Mouse (Mus musculus): ENCODE measurements around the gene Nudt2. TPM values are rescaled to one million over a fixed set of nuclear protein-coding genes. Genes with fewer than 3 reads are reported as not detected.

The Nudt2 gene
- 4.2 and 5.5 TPM in 2 replicates for polyA plus RNA-seq (2012; rRNA removed; ENCODE audit: low replicate concordance)

DNA sequence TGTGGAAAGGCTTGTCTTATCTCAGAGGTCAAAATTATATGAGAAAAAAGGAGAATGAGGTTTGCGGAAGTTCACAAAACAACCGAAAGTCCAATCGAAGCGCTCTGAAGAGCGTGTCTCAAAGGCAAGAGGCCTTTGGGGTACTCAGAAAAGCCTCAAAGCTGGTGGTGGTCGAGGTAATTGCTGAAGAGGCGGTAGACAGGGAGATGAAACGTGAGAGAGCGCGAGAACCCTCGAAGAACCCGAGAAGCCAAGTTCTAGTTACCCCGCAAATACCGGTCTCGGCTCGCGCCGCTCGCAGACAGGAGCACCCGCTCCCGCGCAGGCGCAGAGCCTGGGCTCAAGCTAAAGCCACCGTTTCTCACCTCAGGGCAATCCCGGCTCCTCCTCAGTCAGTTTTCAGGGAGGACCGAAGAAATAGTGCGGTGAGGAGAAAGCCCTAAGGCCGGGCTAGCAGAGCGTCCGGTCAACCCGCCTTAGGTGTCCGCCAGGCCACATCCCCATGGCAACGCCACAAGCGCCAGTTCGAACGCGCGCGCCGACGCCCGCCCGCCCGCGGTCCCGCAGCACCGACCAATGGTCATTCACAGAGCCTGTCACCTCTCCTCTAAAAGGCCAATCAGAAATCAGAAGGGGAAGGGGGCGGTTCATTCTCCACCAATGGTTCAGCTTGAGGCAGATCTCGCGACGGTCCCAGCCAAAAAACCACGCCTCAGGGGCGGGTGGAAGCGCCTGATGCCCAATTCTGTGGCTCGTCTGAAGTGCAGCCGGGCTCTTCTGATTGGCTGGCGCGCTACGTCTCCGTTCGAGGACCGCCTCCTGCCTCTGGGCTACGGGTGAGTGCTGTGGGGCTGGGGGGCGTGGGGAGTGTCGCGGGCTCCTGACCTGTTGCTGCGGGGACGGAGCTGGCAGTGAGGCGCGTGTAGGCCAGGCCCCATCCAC lies at the start of gene Nudt2, which contains the start of gene Kif24:
Gene Nudt2 (plus strand): TSS at position 807 of the 942 bp plus-strand sequence.
Gene Kif24 (minus strand): TSS at position 543 of the 942 bp plus-strand sequence.

DNA sequence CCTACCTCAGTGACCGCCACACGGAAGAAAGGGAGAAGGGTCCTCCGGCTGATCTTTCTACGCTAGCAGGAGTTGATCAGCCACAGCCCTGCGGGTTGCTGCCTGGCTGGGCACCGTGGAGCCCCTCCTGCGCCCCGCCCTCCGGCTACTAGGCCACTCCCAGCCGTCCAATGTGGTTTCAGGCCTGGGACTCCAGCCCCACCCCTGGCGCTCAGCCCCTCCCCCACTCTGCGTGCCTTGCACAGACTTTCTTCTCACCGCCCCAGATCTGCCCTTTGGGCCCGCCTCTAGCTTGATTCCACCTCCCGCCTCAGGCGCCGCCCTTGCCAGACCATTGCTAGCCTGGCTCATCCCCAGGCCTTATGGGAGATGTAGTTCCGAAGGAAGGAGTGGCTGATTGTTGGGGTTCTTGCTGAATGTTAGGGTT lies 38.0 kb downstream of the Nudt2 start, which contains the start of gene AI464131:
Gene AI464131 (minus strand): TSS at position 91 of the 427 bp plus-strand sequence.

DNA sequence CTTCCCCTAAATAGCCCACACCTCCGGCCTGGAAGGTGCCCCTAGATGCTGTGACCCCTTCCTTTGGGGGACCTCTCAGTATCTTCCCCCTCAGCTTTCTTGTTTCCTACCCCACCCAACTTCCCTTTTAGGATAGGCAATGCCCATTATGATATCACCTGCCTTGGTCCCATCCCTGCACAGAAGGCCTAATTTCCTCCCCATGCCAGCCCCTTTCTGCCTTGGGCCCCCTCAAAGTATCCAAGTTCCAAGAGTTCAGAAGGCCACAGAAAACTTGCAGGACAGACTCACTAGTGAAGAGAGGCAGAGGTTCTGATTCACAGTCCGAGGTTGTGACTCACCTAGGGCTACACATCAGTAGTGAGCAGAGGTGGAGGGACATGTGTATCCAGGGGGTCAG lies 52.3 kb downstream of the Nudt2 start, which contains the start of gene 1110017D15Rik:
Gene 1110017D15Rik (minus strand): TSS at position 101 of the 400 bp plus-strand sequence.

Other genes with a start within 250 kb of the Nudt2 start
- gene Ubap2, start 190.0 kb upstream of the Nudt2 start, polyA plus RNA-seq (2012; rRNA removed; ENCODE audit: low replicate concordance) = 77.9 and 166 TPM in 2 replicates
- gene Dcaf12, start 150.3 kb upstream of the Nudt2 start, polyA plus RNA-seq (2012; rRNA removed; ENCODE audit: low replicate concordance) = 11.7 and 20.3 TPM in 2 replicates
- 15.5 and 20.7 TPM in 2 replicates for gene Ubap1, start 116.2 kb upstream of the Nudt2 start, polyA plus RNA-seq (2012; rRNA removed; ENCODE audit: low replicate concordance)
- 0.70 and 1.2 TPM in 2 replicates for gene Kif24, start 264 bp upstream of the Nudt2 start, polyA plus RNA-seq (2012; rRNA removed; ENCODE audit: low replicate concordance)
- 6.8 and 8.2 TPM in 2 replicates for gene AI464131, start 37.9 kb downstream of the Nudt2 start, polyA plus RNA-seq (2012; rRNA removed; ENCODE audit: low replicate concordance)
- gene 1110017D15Rik, start 52.2 kb downstream of the Nudt2 start, polyA plus RNA-seq (2012; rRNA removed; ENCODE audit: low replicate concordance) = not detected in 2 replicates
- 16.8 and 27.1 TPM in 2 replicates for gene Fam219a, start 104.4 kb downstream of the Nudt2 start, polyA plus RNA-seq (2012; rRNA removed; ENCODE audit: low replicate concordance)
- gene Dnaic1, start 104.6 kb downstream of the Nudt2 start, polyA plus RNA-seq (2012; rRNA removed; ENCODE audit: low replicate concordance) = 2.2 and 4.2 TPM in 2 replicates
- 10.3 and 10.8 TPM in 2 replicates for gene Enho, start 175.2 kb downstream of the Nudt2 start, polyA plus RNA-seq (2012; rRNA removed; ENCODE audit: low replicate concordance)
- 2.2 and 3.4 TPM in 2 replicates for gene Cntfr, start 231.9 kb downstream of the Nudt2 start, polyA plus RNA-seq (2012; rRNA removed; ENCODE audit: low replicate concordance)
- 38.6 and 72.8 TPM in 2 replicates for gene Il11ra1, start 234.8 kb downstream of the Nudt2 start, polyA plus RNA-seq (2012; rRNA removed; ENCODE audit: low replicate concordance)
- gene Rpp25l, start 248.4 kb downstream of the Nudt2 start, polyA plus RNA-seq (2012; rRNA removed; ENCODE audit: low replicate concordance) = 44.2 and 56.4 TPM in 2 replicates